8 mouse cellular contexts compared by ENCODE assay signal in genomic region chr11:75679439-75680171, GRCm38 (mm10). TPM values are rescaled to one million over a fixed set of nuclear protein-coding genes. Genes with fewer than 3 reads are reported as not detected.
DNase-seq lines count a peak whose midpoint lies in the region; ATAC-seq lines count a peak whose summit lies in the region.

No protein-coding gene starts in this region.

- peak overlapping the region; percentile 86 for H3K4me2 ChIP-seq in limb, embryonic 13.5 days (replicated peaks)
- H3K4me2 ChIP-seq in midbrain, embryonic 13.5 days (replicated peaks): peak overlapping the region; percentile 93

- H3K4me3 ChIP-seq in limb, embryonic 13.5 days: peak overlapping the region; percentile 99
- peak overlapping the region; percentile 100 for H3K4me3 ChIP-seq in midbrain, embryonic 13.5 days (replicated peaks)

- H3K36me3 ChIP-seq in limb, embryonic 13.5 days: peaks cover 25% of the 10 kb centered on the region
- peaks cover 11% of the 10 kb centered on the region for H3K36me3 ChIP-seq in midbrain, embryonic 13.5 days

- peak; percentile 33 for ATAC-seq in inflammation-experienced regulatory T-cells, adult 6 months
- peak; percentile 82 for ATAC-seq in limb, embryonic 13.5 days (ENCODE audit: low FRiP score, low read depth)
- peak; percentile 86 for ATAC-seq in midbrain, embryonic 13.5 days

- peak overlapping the region; percentile 96 for H3K9ac ChIP-seq in limb, embryonic 13.5 days
- peak overlapping the region; percentile 93 for H3K9ac ChIP-seq in midbrain, embryonic 13.5 days (replicated peaks)

- H3K27ac ChIP-seq in limb, embryonic 13.5 days: peak overlapping the region; percentile 93
- H3K27ac ChIP-seq in midbrain, embryonic 13.5 days: peak overlapping the region; percentile 93

- peaks cover 15% of the 10 kb centered on the region for H3K4me1 ChIP-seq in limb, embryonic 13.5 days
- peaks cover 22% of the 10 kb centered on the region for H3K4me1 ChIP-seq in midbrain, embryonic 13.5 days (replicated peaks)

- DNase-seq in thymus, postnatal 0 days (ENCODE audit: low spot score): peak; percentile 53
- no peak for DNase-seq in thymus, postnatal 4 days
- peak; percentile 76 for DNase-seq in cerebellum, adult 9-11 months
- peak; percentile 70 for DNase-seq in gastrocnemius, postnatal 25 days
- peak; percentile 55 for DNase-seq in spleen, adult 18-20 months

- WGBS in limb, embryonic 13.5 days: under 1% methylated on average over 43 of the region's 43 CpGs
- 0% methylated on average over 38 of the region's 43 CpGs for WGBS in midbrain, embryonic 13.5 days

- H3K9me3 ChIP-seq in limb, embryonic 13.5 days: no peaks in the 10 kb centered on the region
- H3K9me3 ChIP-seq in midbrain, embryonic 13.5 days: no peaks in the 10 kb centered on the region

- H3K27me3 ChIP-seq in limb, embryonic 13.5 days: no peaks in the 10 kb centered on the region
- H3K27me3 ChIP-seq in midbrain, embryonic 13.5 days: no peaks in the 10 kb centered on the region

RNA-seq across cellular contexts. Expression of gene Crk, which starts 0.5 kb away (rescaled TPM):
- polyA plus RNA-seq in thymus, postnatal 0 days (2015; fragmentation: Nextera tagmentation; extraction: Ambion mirVana): 58.0 and 64.6 TPM in 2 replicates
- 10 to 100 TPM; 39.7 to 44.7 TPM for total RNA-seq in gastrocnemius, postnatal 25 days (2021)
- polyA plus RNA-seq in inflammation-experienced regulatory T-cells, adult 6 months (2017; shearing (Covaris generic)): 10 to 100 TPM; 10.5 to 13.5 (median 12.0) TPM
- polyA plus RNA-seq in limb, embryonic 13.5 days (2015; fragmentation: Nextera tagmentation; extraction: Ambion mirVana): 126 and 128 TPM in 2 replicates
- 129 and 130 TPM in 2 replicates for polyA plus RNA-seq in midbrain, embryonic 13.5 days (2015; fragmentation: Nextera tagmentation; extraction: Ambion mirVana)

RNA-seq across cellular contexts. Expression of gene Myo1c, which starts 29.3 kb away (rescaled TPM):
- polyA plus RNA-seq in thymus, postnatal 0 days (2015; fragmentation: Nextera tagmentation; extraction: Ambion mirVana): 16.1 and 19.0 TPM in 2 replicates
- 10 to 100 TPM; 43.0 to 44.3 TPM for total RNA-seq in gastrocnemius, postnatal 25 days (2021)
- polyA plus RNA-seq in inflammation-experienced regulatory T-cells, adult 6 months (2017; shearing (Covaris generic)): 10 to 100 TPM; 15.6 to 24.5 (median 23.1) TPM
- 34.2 and 38.0 TPM in 2 replicates for polyA plus RNA-seq in limb, embryonic 13.5 days (2015; fragmentation: Nextera tagmentation; extraction: Ambion mirVana)
- 6.5 and 7.6 TPM in 2 replicates for polyA plus RNA-seq in midbrain, embryonic 13.5 days (2015; fragmentation: Nextera tagmentation; extraction: Ambion mirVana)

RNA-seq across cellular contexts. Expression of gene Inpp5k, which starts 48.8 kb away (rescaled TPM):
- 56.9 and 63.9 TPM in 2 replicates for polyA plus RNA-seq in thymus, postnatal 0 days (2015; fragmentation: Nextera tagmentation; extraction: Ambion mirVana)
- total RNA-seq in gastrocnemius, postnatal 25 days (2021): 10 to 100 TPM; 19.0 to 19.8 TPM
- polyA plus RNA-seq in inflammation-experienced regulatory T-cells, adult 6 months (2017; shearing (Covaris generic)): 100 to 1,000 TPM; 110 to 156 (median 133) TPM
- 21.1 and 22.0 TPM in 2 replicates for polyA plus RNA-seq in limb, embryonic 13.5 days (2015; fragmentation: Nextera tagmentation; extraction: Ambion mirVana)
- polyA plus RNA-seq in midbrain, embryonic 13.5 days (2015; fragmentation: Nextera tagmentation; extraction: Ambion mirVana): 41.9 and 43.4 TPM in 2 replicates

RNA-seq across cellular contexts. Expression of gene Ywhae, which starts 53.1 kb away (rescaled TPM):
- polyA plus RNA-seq in thymus, postnatal 0 days (2015; fragmentation: Nextera tagmentation; extraction: Ambion mirVana): 669 and 689 TPM in 2 replicates
- 100 to 1,000 TPM; 482 to 493 TPM for total RNA-seq in gastrocnemius, postnatal 25 days (2021)
- 100 to 1,000 TPM; 347 to 645 (median 394) TPM for polyA plus RNA-seq in inflammation-experienced regulatory T-cells, adult 6 months (2017; shearing (Covaris generic))
- 920 and 928 TPM in 2 replicates for polyA plus RNA-seq in limb, embryonic 13.5 days (2015; fragmentation: Nextera tagmentation; extraction: Ambion mirVana)
- polyA plus RNA-seq in midbrain, embryonic 13.5 days (2015; fragmentation: Nextera tagmentation; extraction: Ambion mirVana): 1,420 and 1,493 TPM in 2 replicates

Comparison
In these comparisons a context has a peak if more than half of its experiments do, and no peak if none do; other contexts are left out.
1. ATAC-seq: peak in every context shown above with its lines; median percentile 86 in midbrain, embryonic 13.5 days; 82 in limb, embryonic 13.5 days; 33 in inflammation-experienced regulatory T-cells, adult 6 months.